Mouse (Mus musculus): Measurements from ENCODE around the gene Camta1.
A peak's percentile ranks its signal among the peaks of the same experiment; 100 is the strongest.

Gene Camta1

GRCm38 (mm10) chr4:150926924-150927705, 934.6 kb downstream of the Camta1 start:
- peak; percentile 20 for DNase-seq (ENCODE audit: low read depth)

- peak; percentile 31 for DNase-seq (ENCODE audit: low read depth)
Measured at GRCm38 (mm10) chr4:150925923-150926322, 935.8 kb downstream of the Camta1 start.

- DNase-seq (ENCODE audit: low read depth) = no peak
Measured at GRCm38 (mm10) chr4:150924936-150925335, 936.7 kb downstream of the Camta1 start.

GRCm38 (mm10) chr4:150924308-150924707, 937.4 kb downstream of the Camta1 start:
- no peak for DNase-seq (ENCODE audit: low read depth)

GRCm38 (mm10) chr4:150921206-150921605, 940.5 kb downstream of the Camta1 start:
- no peak for DNase-seq (ENCODE audit: low read depth)

GRCm38 (mm10) chr4:150917336-150918027, 944.2 kb downstream of the Camta1 start:
- peak; percentile 92 for DNase-seq (ENCODE audit: low read depth)

GRCm38 (mm10) chr4:150915181-150915906, 946.3 kb downstream of the Camta1 start:
- DNase-seq (ENCODE audit: low read depth) = peak; percentile 73

GRCm38 (mm10) chr4:150914290-150914733, 947.4 kb downstream of the Camta1 start, which contains the start of the genes Park7 and Tnfrsf9:
Gene Park7, minus strand, starts transcription at chr4:150914437.
Gene Tnfrsf9, plus strand, starts transcription at chr4:150914562.
- peak; percentile 98 for DNase-seq (ENCODE audit: low read depth)

- peak; percentile 38 for DNase-seq (ENCODE audit: low read depth)
Measured at GRCm38 (mm10) chr4:150913743-150914142, 947.9 kb downstream of the Camta1 start.

GRCm38 (mm10) chr4:150910164-150910951, 951.3 kb downstream of the Camta1 start:
- DNase-seq (ENCODE audit: low read depth) = no peak

GRCm38 (mm10) chr4:150909451-150910156, 952.1 kb downstream of the Camta1 start:
- peak; percentile 99 for DNase-seq (ENCODE audit: low read depth)

GRCm38 (mm10) chr4:150908512-150908911, 953.2 kb downstream of the Camta1 start:
- peak; percentile 51 for DNase-seq (ENCODE audit: low read depth)

- DNase-seq (ENCODE audit: low read depth) = no peak
Measured at GRCm38 (mm10) chr4:150907099-150907498, 954.6 kb downstream of the Camta1 start.

- no peak for DNase-seq (ENCODE audit: low read depth)
Measured at GRCm38 (mm10) chr4:150903091-150903742, 958.5 kb downstream of the Camta1 start.

- DNase-seq (ENCODE audit: low read depth) = no peak
Measured at GRCm38 (mm10) chr4:150902062-150902461, 959.6 kb downstream of the Camta1 start.

- DNase-seq (ENCODE audit: low read depth) = peak; percentile 86
Measured at GRCm38 (mm10) chr4:150901651-150902050, 960.0 kb downstream of the Camta1 start.

GRCm38 (mm10) chr4:150900486-150900885, 961.2 kb downstream of the Camta1 start:
- DNase-seq (ENCODE audit: low read depth) = no peak

GRCm38 (mm10) chr4:150898716-150899365, 962.8 kb downstream of the Camta1 start:
- peak; percentile 85 for DNase-seq (ENCODE audit: low read depth)

GRCm38 (mm10) chr4:150896896-150897624, 964.6 kb downstream of the Camta1 start:
- no peak for DNase-seq (ENCODE audit: low read depth)

All from NIH3T3 (cell line).